Mouse (Mus musculus) lung, postnatal 0 days (tissue): Measurements from ENCODE around the gene Spatc1l. TPM values are rescaled to one million over a fixed set of nuclear protein-coding genes. Genes with fewer than 3 reads are reported as not detected.

Experiments used
- ATAC-seq: fragments of 200-750 bp; cut with Nextera tagmentation; 2 replicates; pipeline ENCODE4 v1.8.0; 2017; ENCODE audit warnings: moderate library complexity
- DNase-seq: peaks from one replicate; pipeline ENCODE4 v3.0.0-alpha.2; 2016; ENCODE audit warnings: low spot score
- H3K27ac ChIP-seq: fragments of 300-500 bp; sonication (generic); 2 replicates; pipeline ENCODE4 v1.5.1; 2014; ENCODE audit warnings: antibody characterized with exemption, mild to moderate bottlenecking, low read length, mixed read lengths
- H3K27me3 ChIP-seq: fragments of 300-500 bp; sonication (generic); replicated peaks from 2 replicates; pipeline ENCODE4 v1.6.1; 2014; ENCODE audit warnings: low read length, mixed read lengths; ENCODE audit not compliant: insufficient read depth
- H3K36me3 ChIP-seq: fragments of 300-500 bp; sonication (generic); 2 replicates; pipeline ENCODE4 v1.6.1; 2014; ENCODE audit warnings: low read length, mixed read lengths; ENCODE audit not compliant: insufficient read depth
- H3K4me1 ChIP-seq: fragments of 300-500 bp; sonication (generic); 2 replicates; pipeline ENCODE4 v1.6.1; 2014; ENCODE audit warnings: antibody characterized with exemption, low read depth, low read length, mixed read lengths; ENCODE audit not compliant: insufficient read depth
- H3K4me2 ChIP-seq: fragments of 300-500 bp; sonication (generic); replicated peaks from 2 replicates; pipeline ENCODE4 v1.6.1; 2014; ENCODE audit warnings: low read depth, mild to moderate bottlenecking, low read length, moderate library complexity, mixed read lengths
- H3K4me3 ChIP-seq: fragments of 300-500 bp; sonication (generic); 2 replicates; pipeline ENCODE4 v1.5.1; 2014; ENCODE audit warnings: low read depth, low read length
- H3K9ac ChIP-seq: fragments of 300-500 bp; sonication (generic); replicated peaks from 2 replicates; pipeline ENCODE4 v1.6.1; 2014; ENCODE audit warnings: low read depth, mild to moderate bottlenecking
- H3K9me3 ChIP-seq: fragments of 300-500 bp; sonication (generic); 2 replicates; pipeline ENCODE4 v1.6.1; 2016; ENCODE audit warnings: low read length, mixed read lengths
- CTCF ChIP-seq: IDR thresholded peaks from 2 replicates; pipeline ENCODE4 v1.5.1; 2016; ENCODE audit warnings: antibody characterized with exemption, mild to moderate bottlenecking
- EP300 ChIP-seq: IDR thresholded peaks from 2 replicates; pipeline ENCODE4 v1.6.1; 2016; ENCODE audit warnings: antibody characterized with exemption, mild to moderate bottlenecking, control low read depth
- WGBS: fragments of 180-500 bp; shearing (Covaris S2); extraction: QIAGEN DNeasy Blood & Tissue Kit; methylation state at CpG from one replicate; pipeline ENCODE4 v1.1.7; 2014; 5-methylcytosine and 5-hydroxymethylcytosine counted together
- polyA plus RNA-seq: library from polyadenylated mRNA; unstranded; fragments of >200 nt; fragmentation: Nextera tagmentation; extraction: Ambion mirVana; gene quantifications from 2 replicates; pipeline ENCODE4 v1.2.1, GENCODE M21; 2015

The Spatc1l gene
- polyA plus RNA-seq, 1 experiment from 2014 or later: not detected

- H3K27me3 ChIP-seq: no peaks in the 10 kb centered on the region
- no peaks in the 10 kb centered on the region for H3K4me1 ChIP-seq
- TF ChIP-seq EP300 (no peak), CTCF (no peak)
- H3K9me3 ChIP-seq: no peaks in the 10 kb centered on the region
- no peak overlapping the region for H3K4me2 ChIP-seq
- no peak overlapping the region for H3K9ac ChIP-seq
- no peak overlapping the region for H3K4me3 ChIP-seq
- peaks cover 26% of the 10 kb centered on the region for H3K36me3 ChIP-seq
- DNase-seq: no peak
- ATAC-seq: no peak
- no peak overlapping the region for H3K27ac ChIP-seq
- 75% methylated on average over 3 of the region's 3 CpGs for WGBS
Measured at GRCm38 (mm10) chr10:76551556-76551955, 10.5 kb upstream of the Spatc1l start.

- TF ChIP-seq EP300: no peak
- no peak for TF ChIP-seq CTCF
- no peaks in the 10 kb centered on the region for H3K4me1 ChIP-seq
- no peaks in the 10 kb centered on the region for H3K27me3 ChIP-seq
- no peak overlapping the region for H3K4me2 ChIP-seq
- H3K36me3 ChIP-seq: peaks cover 12% of the 10 kb centered on the region; the same call in 1 of the 2 replicates
- 81% methylated on average over 5 of the region's 5 CpGs for WGBS
- H3K9me3 ChIP-seq: no peaks in the 10 kb centered on the region
- no peak overlapping the region for H3K9ac ChIP-seq
- ATAC-seq (peak; percentile 40; the same call in 1 of the 2 replicates), DNase-seq (no peak)
- H3K4me3 ChIP-seq: no peak overlapping the region
- H3K27ac ChIP-seq: no peak overlapping the region
Measured at GRCm38 (mm10) chr10:76554061-76554460, 8.0 kb upstream of the Spatc1l start.

- ATAC-seq (no peak), DNase-seq (no peak)
- no peaks in the 10 kb centered on the region for H3K27me3 ChIP-seq
- H3K36me3 ChIP-seq: no peaks in the 10 kb centered on the region
- no peaks in the 10 kb centered on the region for H3K4me1 ChIP-seq
- no peak overlapping the region for H3K4me2 ChIP-seq
- no peak overlapping the region for H3K4me3 ChIP-seq
- no peaks in the 10 kb centered on the region for H3K9me3 ChIP-seq
- H3K27ac ChIP-seq: no peak overlapping the region
- no peak overlapping the region for H3K9ac ChIP-seq
- WGBS: 88% methylated on average over 22 of the region's 22 CpGs
- TF ChIP-seq CTCF (no peak), EP300 (no peak)
Measured at GRCm38 (mm10) chr10:76569996-76570685, 8.1 kb downstream of the Spatc1l start.

DNA sequence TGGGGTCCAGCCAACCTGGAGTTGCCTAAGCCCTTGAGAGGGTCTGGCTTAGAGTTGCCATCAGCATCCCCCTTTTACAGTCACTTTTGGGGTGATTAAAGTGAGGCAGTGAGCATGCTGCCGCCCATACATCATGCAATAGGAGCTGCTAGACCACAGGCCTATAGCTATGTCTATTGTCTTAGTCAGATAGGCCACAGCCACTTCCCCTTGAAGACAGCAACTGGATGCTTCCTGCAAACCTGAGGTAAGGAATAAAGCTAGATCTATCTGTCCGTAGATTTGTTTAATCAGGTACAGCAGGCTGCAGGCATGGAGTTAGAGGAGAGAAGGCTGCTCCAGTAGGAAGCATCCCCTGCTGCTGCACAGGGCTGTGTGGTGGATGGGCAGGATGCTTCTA, 9.0 kb downstream of the Spatc1l start:
- Histone ChIP-seq H3K9me3 (no peaks in the 10 kb centered on the region), H3K27me3 (no peaks in the 10 kb centered on the region), H3K4me2 (no peak overlapping the region), H3K4me1 (no peaks in the 10 kb centered on the region), H3K4me3 (no peak overlapping the region), H3K9ac (no peak overlapping the region), H3K27ac (no peak overlapping the region), H3K36me3 (no peaks in the 10 kb centered on the region)
- TF ChIP-seq EP300: no peak
- no peak for TF ChIP-seq CTCF
- ATAC-seq (no peak), DNase-seq (no peak)
- 52% methylated on average over 2 of the region's 2 CpGs for WGBS

DNA sequence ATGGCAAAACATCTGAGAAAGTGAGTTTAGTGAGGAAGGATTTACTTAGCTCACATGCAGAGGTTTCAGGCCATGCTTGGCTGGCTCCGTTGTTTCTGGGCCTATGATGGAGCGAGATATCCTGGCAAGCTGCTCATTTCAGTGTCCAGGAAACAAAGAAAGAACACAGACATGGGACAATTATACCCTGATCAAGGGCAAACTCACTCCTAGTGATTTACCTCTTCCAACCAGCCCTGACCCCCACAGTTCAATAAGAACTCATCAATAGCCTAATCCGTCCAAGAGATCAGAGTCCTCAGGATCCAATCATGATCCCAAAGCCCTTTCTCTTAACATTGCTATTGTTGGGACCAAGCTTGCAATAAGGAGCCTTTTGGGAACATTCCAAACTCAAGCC, 10.1 kb downstream of the Spatc1l start:
- Histone ChIP-seq H3K4me2 (no peak overlapping the region), H3K4me3 (no peak overlapping the region), H3K27me3 (no peaks in the 10 kb centered on the region), H3K9ac (no peak overlapping the region), H3K36me3 (no peaks in the 10 kb centered on the region), H3K9me3 (no peaks in the 10 kb centered on the region), H3K27ac (no peak overlapping the region), H3K4me1 (no peaks in the 10 kb centered on the region)
- WGBS: 76% methylated on average over 3 of the region's 3 CpGs
- no peak for DNase-seq
- no peak for TF ChIP-seq EP300
- TF ChIP-seq CTCF: no peak
- ATAC-seq: no peak

- Histone ChIP-seq H3K4me1 (no peaks in the 10 kb centered on the region), H3K9ac (no peak within 1 kb of the TSS), H3K9me3 (no peaks in the 10 kb centered on the region), H3K4me2 (no peak within 1 kb of the TSS), H3K36me3 (no peaks in the 10 kb centered on the region), H3K27ac (no peak within 1 kb of the TSS), H3K4me3 (no peak within 1 kb of the TSS), H3K27me3 (no peaks in the 10 kb centered on the region)
- WGBS: 67% methylated on average over 3 of the region's 3 CpGs
- no peak for ATAC-seq
- no peak for TF ChIP-seq EP300
- no peak for TF ChIP-seq CTCF
- DNase-seq: no peak
Measured at GRCm38 (mm10) chr10:76575374-76575773, 13.3 kb downstream of the Spatc1l start, which contains the start of gene Ftcd. Gene Ftcd, plus strand, starts transcription at chr10:76575648.
